Mouse (Mus musculus) cortical plate, adult 2 months (tissue): Measurements from ENCODE around the gene Snupn. TPM values are rescaled to one million over a fixed set of nuclear protein-coding genes. Genes with fewer than 3 reads are reported as not detected.

ENCODE experiments used
- H3K27ac ChIP-seq: fragments of 200-500 bp; 2 replicates; pipeline ENCODE4 v1.5.1; 2012; ENCODE audit warnings: low read length, control low read depth, inconsistent platforms; ENCODE audit not compliant: insufficient read depth
- H3K4me1 ChIP-seq: fragments of 200-500 bp; 2 replicates; pipeline ENCODE4 v1.6.1; 2011; ENCODE audit warnings: low read length; ENCODE audit not compliant: control insufficient read depth, insufficient read depth
- H3K4me3 ChIP-seq: fragments of 200-500 bp; 2 replicates; pipeline ENCODE4 v1.5.1; 2011; ENCODE audit warnings: mild to moderate bottlenecking, low read length, control low read depth; ENCODE audit not compliant: insufficient read depth
- CTCF ChIP-seq: fragments of 200-500 bp; IDR thresholded peaks from 2 replicates; pipeline ENCODE4 v1.5.1; 2011; ENCODE audit warnings: mild to moderate bottlenecking, control low read depth, low read length; ENCODE audit not compliant: insufficient read depth; ENCODE audit errors: extremely low read depth
- POLR2A ChIP-seq: fragments of 200-500 bp; IDR thresholded peaks from 2 replicates; pipeline ENCODE4 v1.6.1; 2011; ENCODE audit warnings: mild to moderate bottlenecking, low read length, control low read depth; ENCODE audit not compliant: insufficient read depth; ENCODE audit errors: extremely low read depth
- polyA plus RNA-seq: library from polyadenylated mRNA; depleted of rRNA; stranded (reverse); fragments of >200 nt; gene quantifications from 2 replicates; pipeline ENCODE4 v1.2.3, GENCODE M21; 2012

The Snupn gene
- polyA plus RNA-seq, 1 experiment, result 16.0 TPM

GRCm38 (mm10) chr9:56917131-56917530, 33.5 kb upstream of the Snupn start:
- H3K4me1 ChIP-seq, result no peaks in the 10 kb centered on the region
- H3K27ac ChIP-seq, result no peak overlapping the region
- TF ChIP-seq CTCF (no peak), POLR2A (no peak)
- no peak overlapping the region for H3K4me3 ChIP-seq

DNA sequence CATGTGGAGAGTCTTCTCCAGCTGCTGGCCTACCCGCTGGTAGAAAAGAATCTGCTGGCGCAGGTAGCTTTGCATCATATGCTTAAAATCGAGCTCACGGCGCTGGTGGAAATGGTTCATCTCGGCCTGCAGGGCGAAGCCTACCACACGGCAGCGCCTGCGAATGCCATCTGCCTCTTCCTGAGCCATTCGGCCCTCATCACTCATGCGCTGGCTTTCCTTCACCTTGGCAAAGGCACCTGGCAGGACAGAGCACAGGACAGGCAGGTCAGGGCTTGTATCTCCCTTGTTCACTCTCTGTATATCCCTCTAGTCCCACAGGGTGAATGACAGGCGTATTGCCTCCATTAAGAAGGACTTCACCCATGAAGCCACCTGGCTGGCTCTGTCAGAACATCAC, 32.2 kb upstream of the Snupn start:
- Histone ChIP-seq H3K4me3 (no peak overlapping the region), H3K4me1 (no peaks in the 10 kb centered on the region), H3K27ac (no peak overlapping the region)
- TF ChIP-seq POLR2A (no peak), CTCF (no peak)

DNA sequence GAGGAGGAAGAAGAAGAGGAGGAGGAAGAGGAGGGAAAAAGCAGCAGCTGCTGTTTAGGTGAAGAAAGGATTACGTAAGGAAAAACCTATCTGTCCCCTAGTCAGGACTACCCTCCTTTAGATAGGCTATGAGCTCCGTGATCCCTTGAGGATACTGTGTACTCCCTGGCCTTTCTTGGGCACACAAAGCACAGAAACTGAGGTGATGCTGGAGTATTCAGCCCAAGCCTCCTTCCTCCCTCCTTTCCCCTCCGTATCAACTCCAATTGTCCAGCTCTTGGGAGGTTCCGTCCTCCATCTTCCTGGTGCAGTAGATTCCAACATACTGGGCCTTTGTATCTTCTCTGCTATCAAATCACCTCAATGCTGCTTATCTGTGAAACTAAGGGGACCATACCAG, 27.9 kb upstream of the Snupn start:
- no peak for TF ChIP-seq CTCF
- TF ChIP-seq POLR2A, result no peak
- Histone ChIP-seq H3K27ac (no peak overlapping the region), H3K4me1 (no peaks in the 10 kb centered on the region), H3K4me3 (no peak overlapping the region)

- no peak for TF ChIP-seq POLR2A
- no peak for TF ChIP-seq CTCF
- Histone ChIP-seq H3K4me1 (no peaks in the 10 kb centered on the region), H3K27ac (peak overlapping the region; percentile 32), H3K4me3 (peak overlapping the region; percentile 9)
Observed at GRCm38 (mm10) chr9:56923841-56924650, 26.6 kb upstream of the Snupn start.

GRCm38 (mm10) chr9:56924651-56925027, 26.0 kb upstream of the Snupn start:
- Histone ChIP-seq H3K27ac (peak overlapping the region; percentile 31), H3K4me1 (no peaks in the 10 kb centered on the region), H3K4me3 (peak overlapping the region; percentile 9)
- TF ChIP-seq POLR2A (no peak), CTCF (no peak)

DNA sequence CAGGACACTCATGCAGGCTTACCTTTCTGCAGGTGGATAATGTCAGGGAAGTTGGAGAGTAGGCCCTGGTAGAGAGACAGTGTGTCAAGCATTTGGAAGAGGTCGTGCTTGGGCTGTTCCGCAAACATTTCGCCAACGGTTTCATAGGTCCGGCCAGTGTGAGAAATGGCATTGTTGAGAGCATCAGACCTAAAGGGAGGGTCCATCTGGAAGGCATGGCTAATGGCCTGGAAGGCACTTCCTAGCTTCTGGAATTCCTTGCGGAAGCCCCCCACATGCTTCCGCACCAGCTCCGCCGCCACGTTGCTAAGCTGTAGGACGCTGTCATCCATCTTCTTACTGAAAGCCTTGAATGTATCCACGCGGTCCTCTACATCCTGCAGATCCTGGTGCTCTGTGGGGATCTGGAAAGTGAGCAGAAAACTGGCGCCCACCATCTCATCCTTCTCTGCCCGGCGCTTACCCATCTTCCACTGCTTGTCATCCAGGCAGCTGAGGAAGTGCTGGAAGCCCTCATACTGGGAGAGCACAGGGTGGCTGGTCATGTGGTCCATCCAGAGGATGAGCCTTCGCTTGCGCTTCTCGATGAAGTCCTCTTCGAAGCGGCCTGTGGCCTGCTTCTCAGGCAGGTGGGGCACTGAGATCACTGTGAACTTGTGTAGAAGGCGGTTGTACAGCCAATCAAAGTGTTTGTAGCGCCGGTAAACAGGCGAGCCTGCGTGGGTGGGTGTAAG, 25.2 kb upstream of the Snupn start:
- H3K4me1 ChIP-seq, result no peaks in the 10 kb centered on the region
- 0 out of 2 replicates have a peak overlapping the region, but pooled peaks have one; percentile 9 for H3K4me3 ChIP-seq
- H3K27ac ChIP-seq, result no peak overlapping the region
- TF ChIP-seq CTCF, result no peak
- TF ChIP-seq POLR2A, result no peak

GRCm38 (mm10) chr9:56926025-56926360, 24.7 kb upstream of the Snupn start:
- Histone ChIP-seq H3K27ac (no peak overlapping the region; the same call in 1 of the 2 replicates), H3K4me3 (no peak overlapping the region), H3K4me1 (no peaks in the 10 kb centered on the region)
- TF ChIP-seq POLR2A (no peak), CTCF (no peak)

DNA sequence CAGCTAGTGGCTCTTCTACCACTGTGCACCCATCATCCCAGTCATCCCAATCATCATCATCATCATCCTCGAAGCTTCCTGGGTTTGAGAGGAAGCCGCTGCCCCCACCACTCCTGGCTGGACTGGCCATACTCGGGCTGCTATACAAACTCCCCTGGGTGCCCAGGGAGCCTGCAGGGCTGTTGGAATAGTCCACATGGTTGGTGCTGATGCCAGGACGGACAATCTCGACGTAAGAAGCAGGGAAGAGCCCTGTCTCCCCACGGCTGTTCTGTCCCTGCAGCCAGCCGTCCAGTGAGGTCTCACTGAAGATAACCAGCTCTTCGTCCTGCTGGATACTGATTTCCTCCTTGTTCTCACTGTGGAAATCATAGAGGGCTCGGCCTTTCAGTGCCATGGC, 24.3 kb upstream of the Snupn start:
- Histone ChIP-seq H3K27ac (no peak overlapping the region; the same call in 1 of the 2 replicates), H3K4me3 (peak overlapping the region; percentile 35; the same call in 1 of the 2 replicates), H3K4me1 (no peaks in the 10 kb centered on the region)
- TF ChIP-seq CTCF (no peak), POLR2A (no peak)

- Histone ChIP-seq H3K4me3 (peak overlapping the region; percentile 35), H3K4me1 (no peaks in the 10 kb centered on the region), H3K27ac (peak overlapping the region; percentile 51)
- TF ChIP-seq CTCF (no peak), POLR2A (no peak)
Observed at GRCm38 (mm10) chr9:56927191-56928012, 23.3 kb upstream of the Snupn start.
